Mouse (Mus musculus) layer of hippocampus, postnatal 14 days (tissue): ENCODE data around the gene Gtf3a. TPM values are rescaled to one million over a fixed set of nuclear protein-coding genes. Genes with fewer than 3 reads are reported as not detected.
"Not testable (repeated sequence)": the region's sequence is repeated elsewhere in the genome, so short reads cannot be mapped to it uniquely, and the experiment has no call there.

Source experiments
- DNase-seq, 2 experiments: peaks; one replicate each; pipeline ENCODE4 v3.0.0; 2021 to 2022; ENCODE audit warnings: low spot score in 2 of 2, mixed read lengths in 1 of 2
- total RNA-seq, 2 experiments: library from RNA; stranded (reverse); gene quantifications; 2 replicates each; pipeline ENCODE4 v1.2.3; 2021

The Gtf3a gene
- total RNA-seq, 2 experiments from 2014 or later: 23.5 to 26.5 TPM

GRCm38 (mm10) chr5:146937541-146938503, 10.6 kb upstream of the Gtf3a start:
- DNase-seq: no peak

GRCm38 (mm10) chr5:146939109-146939796, 9.2 kb upstream of the Gtf3a start:
- peak; percentile 46 to 49 for DNase-seq

GRCm38 (mm10) chr5:146940219-146940618, 8.2 kb upstream of the Gtf3a start:
- DNase-seq: peak; percentile 17 to 63

- not testable (repeated sequence) for DNase-seq
These were observed 6.5 kb upstream of the Gtf3a start for GRCm38 (mm10) chr5:146941939-146942338.

GRCm38 (mm10) chr5:146942965-146943364, 5.5 kb upstream of the Gtf3a start:
- DNase-seq: no peak

GRCm38 (mm10) chr5:146944568-146944967, 3.9 kb upstream of the Gtf3a start:
- DNase-seq: no peak

GRCm38 (mm10) chr5:146946682-146947081, 1.8 kb upstream of the Gtf3a start:
- DNase-seq: no peak

- DNase-seq: no peak
These were observed 960 bp upstream of the Gtf3a start for GRCm38 (mm10) chr5:146947497-146947896.

GRCm38 (mm10) chr5:146948041-146948507, 383 bp upstream of the Gtf3a start:
- no peak for DNase-seq

GRCm38 (mm10) chr5:146954576-146954975, 6.1 kb downstream of the Gtf3a start:
- DNase-seq: no peak

- DNase-seq: no peak
These were observed 7.2 kb downstream of the Gtf3a start for GRCm38 (mm10) chr5:146955651-146956050.

GRCm38 (mm10) chr5:146956678-146957077, 8.2 kb downstream of the Gtf3a start:
- DNase-seq: no peak

GRCm38 (mm10) chr5:146963118-146963936, 14.9 kb downstream of the Gtf3a start, which contains the start of gene Mtif3:
Gene Mtif3, minus strand, starts transcription at chr5:146963800.
- DNase-seq: peak; percentile 83 to 89

GRCm38 (mm10) chr5:146963937-146964278, 15.5 kb downstream of the Gtf3a start:
- peak in 1 of 2 experiments; percentile 35 for DNase-seq

GRCm38 (mm10) chr5:146968695-146969393, 20.4 kb downstream of the Gtf3a start:
- no peak for DNase-seq

- no peak for DNase-seq
These were observed 23.5 kb downstream of the Gtf3a start for GRCm38 (mm10) chr5:146971776-146972561.

GRCm38 (mm10) chr5:146973353-146973752, 24.9 kb downstream of the Gtf3a start:
- no peak for DNase-seq

- no peak for DNase-seq
These were observed 25.7 kb downstream of the Gtf3a start for GRCm38 (mm10) chr5:146973858-146974780.

GRCm38 (mm10) chr5:146974781-146975123, 26.3 kb downstream of the Gtf3a start:
- no peak for DNase-seq
